Mouse (Mus musculus) right cerebral cortex, postnatal 14 days (tissue): ENCODE results near the gene Samd4.

Experiments
- DNase-seq: peaks from one replicate; pipeline ENCODE4 v3.0.0; 2022

The Samd4 gene

GRCm38 (mm10) chr14:47004161-47004560 lies 121.5 kb downstream of the Samd4 start:
- peak; percentile 34 for DNase-seq

- DNase-seq: peak; percentile 30
These were observed 128.8 kb downstream of the Samd4 start for GRCm38 (mm10) chr14:47011171-47012139.

GRCm38 (mm10) chr14:47015618-47016017 lies 133.0 kb downstream of the Samd4 start:
- DNase-seq: no peak

- no peak for DNase-seq
These were observed 135.0 kb downstream of the Samd4 start for GRCm38 (mm10) chr14:47017658-47018057.

- DNase-seq: no peak
These were observed 138.2 kb downstream of the Samd4 start for GRCm38 (mm10) chr14:47020886-47021285.

GRCm38 (mm10) chr14:47023529-47023928 lies 140.9 kb downstream of the Samd4 start:
- no peak for DNase-seq

GRCm38 (mm10) chr14:47027431-47028118 lies 144.9 kb downstream of the Samd4 start:
- no peak for DNase-seq

GRCm38 (mm10) chr14:47031542-47031941 lies 148.9 kb downstream of the Samd4 start:
- DNase-seq: no peak

GRCm38 (mm10) chr14:47032140-47032539 lies 149.5 kb downstream of the Samd4 start:
- DNase-seq: no peak

- DNase-seq: no peak
These were observed 150.8 kb downstream of the Samd4 start for GRCm38 (mm10) chr14:47033423-47033822.

GRCm38 (mm10) chr14:47041699-47042098 lies 159.0 kb downstream of the Samd4 start:
- DNase-seq: no peak

- DNase-seq: no peak
These were observed 166.4 kb downstream of the Samd4 start for GRCm38 (mm10) chr14:47049051-47049450.

GRCm38 (mm10) chr14:47051743-47052610 lies 169.3 kb downstream of the Samd4 start:
- no peak for DNase-seq

- no peak for DNase-seq
These were observed 170.4 kb downstream of the Samd4 start for GRCm38 (mm10) chr14:47053101-47053500.

- no peak for DNase-seq
These were observed 171.2 kb downstream of the Samd4 start for GRCm38 (mm10) chr14:47053824-47054223.

GRCm38 (mm10) chr14:47058969-47059368 lies 176.3 kb downstream of the Samd4 start:
- no peak for DNase-seq

- no peak for DNase-seq
These were observed 182.4 kb downstream of the Samd4 start for GRCm38 (mm10) chr14:47065067-47065466.

GRCm38 (mm10) chr14:47066901-47067300 lies 184.2 kb downstream of the Samd4 start:
- no peak for DNase-seq

GRCm38 (mm10) chr14:47074045-47074666 lies 191.5 kb downstream of the Samd4 start:
- DNase-seq: no peak

- no peak for DNase-seq
These were observed 192.5 kb downstream of the Samd4 start for GRCm38 (mm10) chr14:47075010-47075677.

- no peak for DNase-seq
These were observed 193.2 kb downstream of the Samd4 start for GRCm38 (mm10) chr14:47075856-47076255.
